Mouse (Mus musculus) gastrocnemius, adult 2 months (tissue): ENCODE measurements at regions not wholly inside any gene's neighbourhood (a gene's known extent, or its start where the extent isn't known, plus 50 kb on each side); places are given as distances from the start of the nearest gene placed in this dataset.

ENCODE experiments used
- DNase-seq: peaks from one replicate; pipeline ENCODE4 v3.0.0; 2022
- H3K27ac ChIP-seq: fragments of 200-600 bp; 2 replicates; pipeline ENCODE4 v1.8.1; 2022; ENCODE audit warnings: mild to moderate bottlenecking
- H3K4me3 ChIP-seq: fragments of 200-600 bp; 2 replicates; pipeline ENCODE4 v1.8.1; 2022; ENCODE audit warnings: mild to moderate bottlenecking, moderate library complexity
- CTCF ChIP-seq: fragments of 200-600 bp; IDR thresholded peaks from 2 replicates; pipeline ENCODE4 v1.8.1; 2022; ENCODE audit warnings: antibody characterized with exemption, mild to moderate bottlenecking, moderate library complexity
- intact Hi-C: fragments of 180-260 bp; cut with DNase I; formaldehyde crosslinking; loops from one replicate; pipeline ENCODE4 v1.15.1; 2025

DNA sequence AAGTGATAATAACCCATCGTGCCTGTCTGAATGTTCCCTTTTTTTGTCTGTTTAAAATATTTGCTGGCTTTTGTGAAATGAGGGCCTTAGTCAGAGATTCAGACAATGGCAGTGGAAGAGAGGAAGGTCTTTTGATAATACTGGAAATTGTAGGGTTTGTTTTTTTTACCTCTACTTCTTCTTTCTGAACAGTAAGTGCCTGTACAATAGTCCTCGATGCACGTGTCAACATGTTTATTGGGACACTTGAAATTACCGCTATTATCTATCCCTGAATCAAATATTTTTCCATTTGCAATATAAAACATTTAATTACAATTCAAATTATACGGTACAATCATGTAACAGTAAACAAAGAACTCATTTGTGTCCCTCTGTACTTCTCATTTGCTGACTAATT lies 733.5 kb downstream of the Fam19a2 start:
- Histone ChIP-seq H3K4me3 (no peak overlapping the region), H3K27ac (no peak overlapping the region)
- no peak for DNase-seq
- intact Hi-C loops: no loop called here
- TF ChIP-seq CTCF: no peak

DNA sequence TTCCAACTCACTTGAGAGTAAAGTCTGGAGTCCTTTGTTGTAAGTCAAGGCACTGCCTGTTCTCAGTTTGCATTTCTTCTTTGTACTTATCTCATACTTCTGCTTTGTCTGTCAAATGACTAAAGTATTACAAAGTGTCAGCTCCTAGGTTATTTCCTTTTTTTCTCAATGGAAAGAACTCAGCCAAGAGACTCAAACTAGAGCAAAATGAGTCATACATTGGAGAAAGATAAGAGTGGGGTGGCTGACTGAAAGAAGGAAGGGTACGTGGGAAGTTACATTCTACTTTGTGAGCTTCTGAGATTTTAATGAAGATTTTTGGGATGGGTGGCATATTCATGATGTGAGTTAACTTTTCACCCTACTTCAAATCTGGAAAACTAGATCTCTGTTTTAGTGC lies 735.2 kb downstream of the Fam19a2 start:
- no peak for DNase-seq
- Histone ChIP-seq H3K27ac (no peak overlapping the region), H3K4me3 (no peak overlapping the region)
- intact Hi-C loops: no loop called here
- no peak for TF ChIP-seq CTCF

- Histone ChIP-seq H3K4me3 (no peak overlapping the region), H3K27ac (no peak overlapping the region)
- no peak for DNase-seq
- TF ChIP-seq CTCF: no peak
- intact Hi-C loops: no loop called here
Observed at GRCm38 (mm10) chr10:124045031-124045430, 781.2 kb downstream of the Fam19a2 start.

GRCm38 (mm10) chr10:124045791-124046190 lies 782.0 kb downstream of the Fam19a2 start:
- no peak for DNase-seq
- H3K4me3 ChIP-seq: no peak overlapping the region
- intact Hi-C loops: no loop called here
- H3K27ac ChIP-seq: no peak overlapping the region
- no peak for TF ChIP-seq CTCF

- TF ChIP-seq CTCF: no peak
- no peak for DNase-seq
- no peak overlapping the region for H3K4me3 ChIP-seq
- no peak overlapping the region for H3K27ac ChIP-seq
- intact Hi-C loops: no loop called here
Observed at GRCm38 (mm10) chr10:124082756-124083155, 819.0 kb downstream of the Fam19a2 start.

DNA sequence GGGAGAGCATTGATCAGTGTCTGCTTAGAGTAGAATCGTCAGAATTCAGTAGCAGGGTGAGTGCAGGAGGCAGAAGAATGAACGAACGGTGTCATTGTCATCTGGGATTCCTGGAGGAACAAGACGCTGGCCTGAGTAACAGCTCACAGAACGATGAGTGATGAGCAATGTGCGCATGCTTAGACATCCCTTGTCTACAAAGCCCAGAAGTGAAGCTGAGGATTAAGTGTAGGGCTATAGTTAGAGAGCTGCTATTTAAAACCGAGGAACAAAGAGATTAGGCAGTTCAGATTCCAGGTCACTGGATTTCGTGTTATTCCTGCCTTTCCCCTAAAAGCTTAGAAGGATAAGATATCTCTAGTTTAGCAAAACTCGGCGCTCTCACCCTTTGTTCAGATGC lies 826.8 kb downstream of the Fam19a2 start:
- TF ChIP-seq CTCF: no peak
- Histone ChIP-seq H3K4me3 (no peak overlapping the region), H3K27ac (no peak overlapping the region)
- intact Hi-C loops: no loop called here
- no peak for DNase-seq

GRCm38 (mm10) chr10:124091364-124091763 lies 827.6 kb downstream of the Fam19a2 start:
- intact Hi-C loops: no loop called here
- no peak overlapping the region for H3K27ac ChIP-seq
- no peak for DNase-seq
- no peak for TF ChIP-seq CTCF
- no peak overlapping the region for H3K4me3 ChIP-seq

DNA sequence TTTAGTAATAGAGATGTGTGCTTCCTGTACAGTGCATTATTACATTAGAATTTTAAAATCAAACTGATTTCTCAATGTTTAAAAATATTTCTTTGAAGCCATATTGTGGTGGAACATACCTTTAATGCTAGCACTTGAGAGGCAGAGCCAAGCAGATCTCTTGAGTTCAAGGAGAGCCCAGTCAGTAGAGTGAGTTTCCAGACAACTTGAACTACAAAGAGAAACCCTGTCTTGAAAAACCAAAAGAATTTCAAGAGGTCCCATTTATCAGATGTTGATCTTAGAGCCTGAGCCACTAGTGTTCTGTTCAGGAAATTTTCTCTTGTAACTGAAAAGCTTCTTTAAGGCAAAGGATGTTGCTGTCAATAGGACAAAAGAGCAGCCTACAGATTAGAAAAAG lies 855.8 kb downstream of the Fam19a2 start:
- DNase-seq: no peak
- TF ChIP-seq CTCF: no peak

DNA sequence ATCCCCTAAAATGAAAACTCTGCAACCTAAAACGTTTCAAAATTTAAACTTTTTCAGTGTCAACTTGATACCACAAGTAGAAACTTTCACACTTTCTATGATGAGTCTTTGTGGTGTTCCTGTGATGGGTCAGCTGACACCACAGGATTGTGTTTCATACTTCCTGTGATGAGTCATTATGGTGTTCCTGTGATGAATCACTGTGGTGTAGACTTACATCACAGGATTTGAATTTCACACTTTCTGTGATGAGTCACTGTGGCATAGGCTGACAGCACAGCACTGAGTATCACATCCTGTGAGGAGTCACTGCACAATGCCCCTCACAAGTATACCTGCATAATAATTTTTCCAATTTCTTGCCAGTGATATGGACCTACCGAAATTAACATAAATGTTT lies 874.7 kb downstream of the Fam19a2 start:
- no peak overlapping the region for H3K27ac ChIP-seq
- intact Hi-C loops: no loop called here
- H3K4me3 ChIP-seq: no peak overlapping the region
- no peak for DNase-seq
- TF ChIP-seq CTCF: no peak

More for the DNA sequence above, 855.8 kb downstream of the Fam19a2 start:
- intact Hi-C loops: no loop called here
- no peak overlapping the region for H3K27ac ChIP-seq
- no peak overlapping the region for H3K4me3 ChIP-seq

GRCm38 (mm10) chr10:124142336-124142735 lies 878.5 kb downstream of the Fam19a2 start:
- no peak overlapping the region for H3K27ac ChIP-seq
- TF ChIP-seq CTCF: no peak
- intact Hi-C loops: no loop called here
- no peak overlapping the region for H3K4me3 ChIP-seq
- no peak for DNase-seq

GRCm38 (mm10) chr10:124146751-124147469 lies 883.1 kb downstream of the Fam19a2 start:
- intact Hi-C loops: no loop called here
- no peak for TF ChIP-seq CTCF
- Histone ChIP-seq H3K27ac (no peak overlapping the region), H3K4me3 (no peak overlapping the region)
- no peak for DNase-seq

DNA sequence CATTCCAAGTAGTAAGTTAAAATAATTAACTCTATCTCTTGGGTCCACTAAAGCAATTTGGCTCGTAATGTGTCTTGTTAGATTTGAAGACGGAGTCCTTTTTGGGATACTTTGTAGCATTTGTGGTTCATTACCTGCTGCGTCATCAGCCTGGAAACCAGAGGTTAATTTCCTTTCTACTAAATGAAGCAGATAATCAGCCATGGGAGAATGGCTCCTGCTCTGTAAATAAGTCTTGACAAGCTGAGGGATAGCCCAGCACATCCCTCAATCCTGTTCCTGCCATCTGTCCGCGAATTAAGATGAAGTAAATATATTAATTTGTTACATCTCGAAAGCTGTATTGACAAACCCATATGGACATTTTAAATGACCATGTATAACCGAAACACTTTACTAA lies 899.6 kb downstream of the Fam19a2 start:
- TF ChIP-seq CTCF: no peak
- H3K4me3 ChIP-seq: no peak overlapping the region
- intact Hi-C loops: no loop called here
- no peak overlapping the region for H3K27ac ChIP-seq
- no peak for DNase-seq

- Histone ChIP-seq H3K4me3 (no peak overlapping the region), H3K27ac (no peak overlapping the region)
- TF ChIP-seq CTCF: no peak
- intact Hi-C loops: no loop called here
- DNase-seq: no peak
Observed at GRCm38 (mm10) chr10:124175598-124175997, 911.8 kb downstream of the Fam19a2 start.

GRCm38 (mm10) chr10:124208317-124208716 lies 944.5 kb downstream of the Fam19a2 start:
- no peak overlapping the region for H3K4me3 ChIP-seq
- intact Hi-C loops: no loop called here
- H3K27ac ChIP-seq: no peak overlapping the region
- no peak for DNase-seq
- no peak for TF ChIP-seq CTCF
